Mouse (Mus musculus): Measurements from ENCODE around the gene Pcdh8. TPM values are rescaled to one million over a fixed set of nuclear protein-coding genes. Genes with fewer than 3 reads are reported as not detected.

Gene Pcdh8
- under 1 TPM in 1 of 2 experiments, not detected in 1; 0.43 TPM for total RNA-seq (2021)
- long read RNA-seq, experiment 1, result 0 reads
- long read RNA-seq, experiment 2, partial matches to known transcripts, result 0 of 1 reads
- long read RNA-seq, experiment 2, other reads (novel, unspliced or antisense), result 0 of 1 reads

DNA sequence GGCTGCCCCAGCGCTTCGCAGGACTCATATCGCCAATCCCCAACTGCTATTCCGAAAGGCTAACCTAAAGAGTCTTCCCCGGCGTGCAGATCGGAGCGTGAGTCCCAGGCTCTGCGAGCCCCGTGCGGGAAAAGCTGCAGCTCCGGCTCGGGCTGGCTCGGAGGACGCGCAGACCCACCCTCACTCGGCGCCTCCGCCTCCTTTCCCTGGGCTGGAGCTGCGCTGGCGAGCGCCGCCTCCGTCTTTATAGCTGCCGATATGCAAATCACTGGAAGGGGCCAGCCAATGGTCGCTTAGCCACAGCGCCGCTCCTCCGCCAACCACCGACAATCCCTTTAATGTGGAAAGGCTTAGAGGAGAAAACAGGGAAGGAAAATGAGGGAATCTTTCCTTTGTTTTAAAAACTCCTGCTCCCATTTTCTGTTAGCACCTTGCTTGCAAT is at the start of gene Pcdh8:
Gene Pcdh8, minus strand, starts transcription at position 219 of the 442 bp plus-strand sequence.
- DNase-seq (ENCODE audit: low spot score in 2 of 2), result peak; percentile 53 to 60

DNA sequence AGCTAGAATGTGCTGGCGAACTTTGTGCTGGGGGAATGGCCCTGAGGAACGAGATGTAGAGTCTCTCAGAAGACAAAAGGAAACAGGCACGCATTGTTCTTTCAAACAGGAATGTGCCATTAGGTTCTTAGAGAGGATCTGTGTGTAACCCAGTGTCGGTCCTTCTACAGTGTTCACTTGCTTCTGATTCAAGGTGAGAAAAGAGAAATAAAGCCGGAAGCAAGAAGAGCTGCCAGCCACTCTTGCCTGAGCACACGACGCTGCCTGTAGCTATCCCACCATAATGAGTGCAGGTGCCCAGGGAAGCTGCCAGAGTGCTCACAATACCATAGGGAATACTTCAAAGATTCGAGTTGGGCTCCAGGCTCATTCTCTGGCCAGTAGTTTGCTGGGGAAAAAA is 43.6 kb upstream of the Pcdh8 start:
- DNase-seq (ENCODE audit: low spot score in 2 of 2), result no peak

DNA sequence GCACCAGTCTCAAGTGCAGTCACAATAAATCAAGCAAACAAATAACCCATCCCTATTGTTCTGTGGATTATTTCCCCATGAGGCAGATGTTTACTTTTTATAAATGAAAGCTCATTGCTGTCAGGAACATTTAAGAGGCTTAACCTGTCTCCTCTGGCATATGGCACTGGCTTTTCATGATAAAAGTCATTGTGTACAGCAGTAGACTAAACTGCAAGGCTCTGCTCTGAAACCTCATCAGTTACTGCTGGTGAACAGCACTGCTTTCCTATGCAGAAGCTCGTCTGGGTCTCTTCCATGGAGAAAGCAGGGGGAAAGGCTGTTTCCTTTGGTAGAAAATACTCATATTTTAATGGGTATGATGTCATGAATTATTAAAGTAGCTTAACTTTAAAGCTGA is 43.0 kb upstream of the Pcdh8 start:
- DNase-seq (ENCODE audit: low spot score in 2 of 2), result no peak

DNA sequence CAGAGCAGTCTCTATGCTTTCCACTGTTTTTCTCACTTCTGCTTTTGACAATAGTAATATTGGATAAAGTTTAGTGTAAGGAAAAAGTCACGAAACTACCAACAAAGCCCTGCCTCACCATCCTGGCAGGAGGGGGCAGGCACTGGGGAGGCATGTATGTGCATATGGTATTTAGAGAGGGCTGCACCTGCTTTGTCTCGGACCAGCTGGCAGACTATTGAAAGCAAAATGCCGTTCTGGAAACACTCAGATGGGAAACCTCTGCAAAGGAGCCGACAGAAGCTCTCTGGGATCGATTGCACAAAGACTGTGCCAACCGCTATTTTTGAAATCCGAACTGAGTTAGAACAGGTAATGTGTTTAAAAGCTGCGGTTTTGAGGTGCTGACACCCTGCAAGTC is 22.1 kb upstream of the Pcdh8 start:
- no peak for DNase-seq (ENCODE audit: low spot score in 2 of 2)

DNA sequence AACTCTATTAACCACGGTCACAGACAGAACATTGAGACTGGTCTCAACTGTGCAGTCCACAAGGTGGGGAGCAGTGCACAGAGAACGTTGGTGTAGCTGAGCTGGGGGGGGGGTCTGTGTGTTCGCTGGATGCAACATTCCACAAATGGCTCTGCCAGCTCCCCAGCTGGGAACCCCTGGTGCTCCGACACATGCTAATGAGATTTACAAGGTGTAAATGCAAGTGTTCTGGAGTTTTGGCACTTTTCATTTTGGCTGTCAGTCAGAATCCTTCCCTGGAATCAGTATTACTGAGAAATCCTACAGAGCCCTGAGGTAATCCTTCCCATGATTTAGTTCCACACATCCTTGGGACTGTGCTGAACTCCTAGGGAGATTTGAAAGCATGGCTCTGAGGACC is 18.4 kb upstream of the Pcdh8 start:
- no peak for DNase-seq (ENCODE audit: low spot score in 2 of 2)

DNA sequence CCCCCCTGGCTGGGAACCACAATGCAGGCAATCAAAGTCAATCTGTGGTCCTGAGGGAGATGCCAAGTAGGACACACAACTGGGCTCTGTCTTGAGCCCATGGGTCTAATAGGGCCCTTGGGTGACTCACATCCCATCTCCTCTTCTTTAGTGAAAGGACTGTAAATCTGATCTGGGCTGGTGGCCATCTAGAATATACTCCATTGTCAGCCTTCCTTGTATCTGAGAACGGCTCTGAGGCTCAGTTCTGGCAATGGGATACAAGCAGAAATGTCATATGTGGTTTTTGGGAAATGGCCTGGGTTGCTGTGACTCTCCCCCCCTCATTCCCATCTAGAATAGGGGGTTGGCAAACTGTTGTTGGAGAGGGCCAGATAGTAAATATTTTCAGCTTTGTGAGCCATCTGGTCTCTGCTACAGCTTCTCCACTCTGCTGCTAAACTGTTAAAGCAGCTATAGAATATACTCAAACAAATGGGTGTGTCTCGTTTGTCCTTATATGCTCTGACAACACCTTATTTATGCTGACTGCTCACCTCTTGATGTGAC is 17.6 kb upstream of the Pcdh8 start:
- no peak for DNase-seq (ENCODE audit: low spot score in 2 of 2)

DNA sequence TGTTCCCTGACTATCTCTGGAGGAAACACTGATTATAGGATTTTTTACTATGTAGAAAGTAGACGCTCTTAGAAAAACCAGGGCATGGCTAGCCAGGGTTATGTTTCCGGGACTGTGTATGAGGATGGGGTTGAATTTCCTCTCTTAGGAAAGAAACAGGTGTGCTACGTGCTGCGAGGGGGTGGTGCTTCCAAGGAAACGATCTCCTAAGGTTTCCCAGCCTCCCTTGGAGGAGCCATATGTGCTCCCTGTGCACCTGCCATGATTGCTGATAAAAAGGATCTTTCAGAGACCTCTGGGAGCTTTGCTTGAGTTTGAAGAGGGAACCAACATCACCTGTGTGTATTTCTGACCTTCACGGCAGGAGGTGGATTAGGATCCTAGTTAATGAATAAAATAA is 16.8 kb upstream of the Pcdh8 start:
- no peak for DNase-seq (ENCODE audit: low spot score in 2 of 2)

DNA sequence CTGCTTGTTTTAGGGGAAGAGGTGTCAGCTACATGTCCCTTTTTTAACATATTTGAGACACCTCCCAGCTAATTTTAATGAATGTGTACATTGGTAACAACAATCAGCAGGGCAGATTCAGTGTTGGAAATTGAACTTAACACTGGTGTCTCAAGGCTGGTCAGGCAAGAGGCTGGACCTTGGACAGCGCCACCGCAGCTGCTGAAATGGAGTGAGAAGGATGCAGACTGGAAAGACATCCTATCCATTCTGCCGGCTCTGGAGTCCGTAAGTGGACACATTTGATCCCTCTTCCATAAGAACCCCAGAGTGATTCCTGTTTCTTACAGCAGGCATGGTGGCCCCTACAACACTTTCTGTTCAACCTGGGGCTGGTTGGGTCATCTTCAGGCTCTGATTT is 14.3 kb upstream of the Pcdh8 start:
- DNase-seq (ENCODE audit: low spot score in 2 of 2), result no peak

DNA sequence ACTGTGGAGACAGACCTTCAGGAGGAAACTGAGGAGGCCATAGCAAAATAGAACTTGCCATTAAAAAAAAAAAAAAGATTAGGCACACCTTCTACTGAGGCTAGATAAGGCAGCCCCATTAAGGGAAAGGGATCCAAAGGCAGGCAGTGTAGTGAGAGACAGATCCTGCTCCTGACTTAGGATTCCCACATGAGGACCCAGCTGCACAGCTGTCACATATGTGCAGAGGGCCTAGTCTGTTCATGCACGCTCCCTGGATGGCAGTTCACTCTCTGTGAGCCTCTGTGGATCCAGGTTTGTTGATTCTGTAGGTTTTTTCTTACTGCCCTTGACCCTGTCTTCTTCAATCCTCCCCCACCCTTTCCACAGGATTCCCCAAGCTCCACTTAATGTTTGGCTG is 9.8 kb upstream of the Pcdh8 start:
- DNase-seq (ENCODE audit: low spot score in 2 of 2), result no peak

DNA sequence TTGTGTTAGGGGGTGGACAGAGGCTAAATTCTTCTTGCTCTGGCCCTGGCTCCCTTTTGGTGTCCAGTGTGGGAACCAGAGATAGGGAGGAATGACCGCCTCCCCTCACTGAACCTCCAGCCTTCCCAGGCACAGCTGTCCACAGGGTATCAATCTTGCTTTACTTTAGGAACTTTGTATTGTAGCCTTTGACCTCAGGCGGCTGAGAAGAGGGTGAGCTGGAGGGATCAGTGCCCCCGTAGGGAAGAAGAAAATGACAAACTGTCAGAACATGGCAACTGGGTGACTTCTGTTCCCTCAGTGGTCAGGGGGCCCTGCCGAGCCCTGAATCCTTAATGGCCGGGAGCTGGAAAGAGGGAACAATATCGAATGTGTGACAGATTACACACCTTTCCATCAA is 9.2 kb upstream of the Pcdh8 start:
- no peak for DNase-seq (ENCODE audit: low spot score in 2 of 2)

DNA sequence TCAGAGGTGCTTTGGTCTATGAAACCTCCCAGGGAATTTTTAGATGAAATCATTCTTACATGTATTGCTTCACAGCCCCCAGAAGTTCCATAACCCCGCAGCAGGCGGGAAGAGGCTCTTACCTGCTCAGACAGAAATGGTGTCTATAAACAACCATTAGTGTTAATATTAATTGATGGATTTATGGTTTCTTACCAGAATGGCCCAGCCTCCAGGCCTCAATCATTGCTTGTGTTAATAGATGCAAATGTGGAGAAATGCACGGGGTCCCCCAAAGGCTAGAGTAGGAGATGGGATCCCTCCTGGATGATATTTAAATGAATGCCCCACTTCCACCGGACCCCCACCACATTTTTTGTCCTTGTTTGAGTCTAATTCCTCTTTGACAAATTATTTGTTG is 8.7 kb upstream of the Pcdh8 start:
- DNase-seq (ENCODE audit: low spot score in 2 of 2), result no peak

DNA sequence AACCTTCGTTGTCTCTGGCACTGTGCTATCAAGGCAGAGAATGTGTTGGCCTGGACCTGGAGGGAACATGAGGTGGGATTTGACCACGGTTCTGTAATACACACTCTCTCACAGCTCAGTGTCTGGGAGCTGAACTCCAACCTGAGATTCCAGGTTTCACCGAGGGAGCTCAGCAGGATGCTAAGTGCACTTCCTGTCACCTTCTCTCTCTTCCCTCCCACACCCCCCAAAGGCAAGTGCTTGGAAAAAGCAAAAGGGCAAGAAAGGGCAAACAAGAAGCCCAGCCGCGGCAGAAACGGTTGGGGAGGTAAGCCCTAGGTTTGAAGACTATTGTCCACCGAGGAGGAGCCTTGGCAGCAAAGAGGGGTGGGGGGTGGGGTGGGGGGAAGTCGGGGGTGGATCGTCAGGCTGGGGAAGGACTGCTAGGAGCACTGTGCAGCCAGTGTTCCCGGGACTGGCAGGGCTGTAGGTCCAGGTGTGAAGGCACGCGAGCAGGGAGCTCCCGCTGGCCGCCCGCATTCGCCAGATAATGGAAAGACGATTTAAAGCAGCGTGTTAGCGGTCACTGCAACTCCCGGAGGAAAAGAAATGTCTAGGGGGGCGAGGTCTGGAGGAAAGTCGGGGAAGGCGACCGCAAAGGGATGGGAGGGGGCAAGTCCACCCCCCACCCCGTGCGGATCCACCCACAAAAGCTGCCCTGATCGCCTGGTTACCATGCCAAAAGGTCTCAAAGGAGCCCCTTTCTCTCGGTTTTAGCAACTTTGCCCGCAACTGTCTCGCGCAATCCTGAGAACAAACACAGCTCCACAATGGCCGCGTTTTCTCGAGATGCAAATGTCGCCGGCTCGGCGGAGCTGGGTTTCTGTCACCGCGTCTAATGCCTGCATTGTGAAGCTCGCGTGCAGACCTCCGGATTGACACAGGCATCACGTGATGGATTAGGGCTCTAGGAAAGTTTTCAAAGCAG is 2.6 kb upstream of the Pcdh8 start:
- no peak for DNase-seq (ENCODE audit: low spot score in 2 of 2)

DNA sequence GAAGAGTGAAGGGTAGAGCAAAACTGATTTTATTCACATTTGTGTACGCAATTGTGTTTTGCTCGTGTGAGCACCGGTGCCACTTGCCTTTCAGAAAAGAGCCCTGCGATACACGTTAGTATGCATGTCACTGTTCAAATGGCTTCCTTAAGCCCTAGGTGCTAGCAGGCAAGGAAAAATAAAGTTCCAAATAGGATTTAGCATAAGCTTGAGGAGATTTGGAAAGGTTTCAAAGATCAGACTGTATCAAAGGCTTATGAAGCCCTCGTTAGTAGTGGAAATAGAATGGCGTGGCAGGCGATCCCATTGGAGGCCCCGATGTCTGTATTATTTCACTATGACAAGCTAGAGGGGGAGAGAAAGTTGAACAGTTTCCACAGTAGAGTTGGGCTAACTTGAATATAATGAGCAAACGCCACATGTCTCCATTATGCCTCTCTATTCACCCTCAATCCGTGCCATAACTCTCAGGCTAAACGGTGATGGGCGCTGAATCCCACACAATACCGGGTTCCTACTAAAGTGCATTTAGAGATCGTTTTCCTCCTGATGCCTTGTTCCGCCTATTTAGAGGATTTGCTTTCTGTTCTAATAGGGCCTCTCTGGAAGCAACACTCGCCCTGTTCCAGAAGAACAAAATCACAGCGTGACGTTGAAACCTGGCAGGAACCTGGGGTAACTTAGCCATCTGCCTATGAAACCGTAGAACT is 845 bp upstream of the Pcdh8 start:
- DNase-seq (ENCODE audit: low spot score in 2 of 2), result no peak

DNA sequence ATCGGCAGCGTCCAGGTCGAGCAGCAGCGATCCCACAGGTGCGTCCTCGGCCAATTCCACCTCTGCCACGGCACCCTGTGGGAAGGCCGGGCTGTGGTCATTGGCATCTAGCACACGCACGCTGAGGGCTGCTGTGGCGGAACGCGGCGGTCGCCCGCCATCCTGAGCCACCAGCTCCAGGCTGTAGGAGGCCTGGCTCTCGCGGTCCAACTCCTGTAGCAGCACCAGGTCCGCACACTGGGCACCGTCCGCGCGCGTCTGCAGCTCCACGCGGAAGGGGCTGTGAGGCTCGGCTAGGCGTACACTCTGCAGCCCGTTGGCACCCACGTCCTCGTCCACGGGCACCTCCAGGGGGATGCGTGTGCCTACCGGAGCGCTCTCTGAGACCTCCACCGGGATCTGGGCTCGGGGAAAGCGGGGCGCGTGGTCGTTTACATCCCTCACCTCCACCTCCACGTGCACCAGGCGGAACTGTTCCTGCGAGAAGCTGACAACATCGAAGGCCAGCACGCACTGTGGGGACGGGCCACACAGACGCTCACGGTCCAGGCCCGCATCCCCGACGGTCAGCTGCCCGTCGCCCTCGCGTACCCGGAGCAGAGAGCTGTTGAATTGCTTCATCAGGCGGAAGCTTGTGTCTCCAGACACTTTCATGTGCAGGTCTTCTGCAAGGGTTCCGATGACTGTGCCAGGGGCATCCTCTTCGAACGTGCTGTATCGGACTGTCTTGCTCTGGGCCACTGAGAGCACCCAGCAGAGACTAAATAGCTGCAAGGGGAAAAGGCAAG is 612 bp downstream of the Pcdh8 start:
- no peak for DNase-seq (ENCODE audit: low spot score in 2 of 2)

DNA sequence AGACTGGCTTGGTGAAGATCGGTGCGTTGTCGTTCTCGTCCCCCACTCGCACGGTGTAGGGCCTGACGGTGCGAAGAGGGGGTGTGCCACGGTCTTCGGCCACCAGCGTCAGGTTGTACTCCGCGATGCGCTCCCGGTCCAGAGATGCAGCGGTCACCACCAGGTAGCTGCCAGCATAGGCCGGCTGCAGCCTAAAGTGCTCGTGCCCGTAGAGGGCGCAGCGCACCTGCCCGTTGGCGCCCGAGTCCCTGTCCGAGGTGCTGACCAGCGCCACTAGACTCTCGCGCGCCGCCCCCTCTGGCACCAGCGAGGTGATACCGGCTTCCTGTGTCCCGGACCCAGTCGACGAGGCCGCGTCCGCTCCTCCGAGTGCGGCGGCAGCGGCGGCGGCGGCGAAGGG is 1.5 kb downstream of the Pcdh8 start:
- peak; percentile 74 to 81 for DNase-seq (ENCODE audit: low spot score in 2 of 2)

DNA sequence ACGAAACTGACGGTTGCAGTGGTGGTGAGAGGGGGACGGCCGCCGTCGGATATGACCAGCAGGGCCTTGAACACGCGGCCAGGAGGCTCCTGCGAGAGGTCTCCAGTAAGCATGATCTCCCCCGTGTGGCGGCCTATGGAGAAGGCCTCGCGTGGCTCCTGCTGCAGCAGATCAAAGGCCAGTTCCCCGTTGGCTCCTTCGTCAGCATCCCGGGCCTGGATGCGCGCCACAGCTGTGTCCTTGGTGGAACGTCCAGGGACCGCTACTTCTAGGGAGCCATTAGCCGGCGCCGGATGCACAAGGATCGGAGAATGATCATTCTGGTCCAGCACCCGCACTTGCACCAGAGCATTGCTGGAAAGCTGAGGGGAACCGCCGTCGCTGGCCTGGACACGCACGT is 2.1 kb downstream of the Pcdh8 start:
- DNase-seq (ENCODE audit: low spot score in 2 of 2), result peak in 1 of 2 experiments; percentile 7

DNA sequence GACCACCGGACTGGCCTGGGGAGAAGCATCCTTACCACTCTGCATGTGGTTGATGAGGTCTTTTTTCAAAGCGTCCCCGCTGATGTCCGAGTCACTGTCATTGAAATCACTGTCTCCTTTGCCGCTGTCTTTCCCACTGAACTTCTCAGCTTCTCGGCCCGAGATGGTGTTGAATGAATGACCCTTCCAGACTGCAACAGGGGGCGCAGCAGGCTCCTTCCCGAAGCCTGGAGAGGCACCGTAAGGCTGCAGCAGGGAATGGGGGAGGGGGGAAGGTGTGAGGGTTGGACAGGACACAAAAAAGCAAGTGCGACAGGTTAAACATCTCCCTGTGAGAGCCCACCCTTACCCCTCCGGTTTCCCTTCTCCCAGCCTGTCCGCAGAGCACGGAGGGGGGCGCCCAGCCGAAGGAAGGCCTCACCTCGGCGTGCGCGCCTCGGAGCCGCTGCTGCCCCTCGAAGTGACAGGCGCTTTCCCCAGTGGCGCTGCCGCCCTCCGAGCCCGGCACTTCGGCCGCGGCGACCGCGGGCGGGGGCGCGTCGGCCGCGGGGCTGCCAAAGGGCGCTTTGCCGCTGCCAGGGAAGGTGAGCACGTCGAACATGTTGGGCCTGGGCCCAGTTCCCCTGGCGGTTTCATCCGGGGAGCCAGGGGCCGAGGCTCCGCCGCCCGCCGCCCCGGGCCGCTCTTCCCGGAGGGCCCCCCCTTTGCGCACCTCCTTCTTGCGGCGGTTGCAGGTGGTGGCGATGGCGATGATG is 2.9 kb downstream of the Pcdh8 start:
- no peak for DNase-seq (ENCODE audit: low spot score in 2 of 2)

DNA sequence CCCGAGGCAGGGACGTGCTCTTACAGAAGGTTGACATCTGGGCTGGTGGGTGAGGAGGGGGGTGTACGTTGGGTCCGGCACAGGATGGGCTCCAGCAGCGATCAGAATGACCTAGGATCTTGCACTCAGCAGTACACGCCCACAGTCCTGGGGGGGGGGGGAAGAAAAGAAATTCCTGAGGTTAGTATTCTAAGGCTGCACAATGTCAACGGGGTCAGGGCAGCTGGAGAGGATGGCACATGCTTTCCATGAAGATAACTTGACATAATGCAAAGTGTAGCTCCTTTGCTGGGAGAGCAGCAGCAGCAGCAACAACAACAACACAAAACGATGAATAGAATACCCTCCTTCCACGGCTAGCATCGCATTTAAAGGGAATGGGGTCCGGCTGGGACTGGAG is 3.5 kb downstream of the Pcdh8 start:
- DNase-seq (ENCODE audit: low spot score in 2 of 2), result no peak

DNA sequence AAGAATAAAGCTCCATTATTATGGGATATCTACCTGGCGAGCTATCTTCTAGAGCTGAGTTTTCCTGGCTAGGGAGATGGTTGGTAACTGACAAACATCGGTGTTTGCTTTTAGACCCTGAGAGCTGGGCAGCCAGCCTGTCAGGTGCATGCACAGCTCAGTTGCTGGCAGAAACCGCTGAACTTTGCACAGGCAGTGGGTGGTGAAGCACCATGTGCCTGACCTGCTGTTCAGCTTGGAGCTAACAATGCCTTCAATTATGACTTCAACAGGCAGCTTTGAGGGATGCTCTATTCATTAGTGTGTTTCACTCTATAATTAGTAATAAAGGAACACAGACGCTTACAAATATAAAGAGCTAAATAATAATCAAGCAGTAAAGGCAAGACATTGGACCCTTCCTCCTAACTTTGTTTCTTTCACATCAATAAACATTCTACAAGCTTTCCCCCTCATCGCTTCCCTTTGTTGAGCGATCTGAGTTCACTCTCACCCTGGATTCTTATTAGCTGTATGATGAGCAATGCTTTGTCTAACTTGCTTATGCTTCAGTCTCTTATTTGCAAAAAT is 5.8 kb downstream of the Pcdh8 start:
- no peak for DNase-seq (ENCODE audit: low spot score in 2 of 2)
